Mouse (Mus musculus) skeletal muscle tissue, postnatal 0 days (tissue): ENCODE data around the gene Nipal1. TPM values are rescaled to one million over a fixed set of nuclear protein-coding genes. Genes with fewer than 3 reads are reported as not detected.

Experiments
- polyA plus RNA-seq: library from polyadenylated mRNA; unstranded; fragments of >200 nt; fragmentation: Nextera tagmentation; extraction: Ambion mirVana; gene quantifications from 2 replicates; pipeline ENCODE4 v1.2.1, GENCODE M21; 2015

Nipal1 gene
- polyA plus RNA-seq = 0.64 and 2.2 TPM in 2 replicates

DNA sequence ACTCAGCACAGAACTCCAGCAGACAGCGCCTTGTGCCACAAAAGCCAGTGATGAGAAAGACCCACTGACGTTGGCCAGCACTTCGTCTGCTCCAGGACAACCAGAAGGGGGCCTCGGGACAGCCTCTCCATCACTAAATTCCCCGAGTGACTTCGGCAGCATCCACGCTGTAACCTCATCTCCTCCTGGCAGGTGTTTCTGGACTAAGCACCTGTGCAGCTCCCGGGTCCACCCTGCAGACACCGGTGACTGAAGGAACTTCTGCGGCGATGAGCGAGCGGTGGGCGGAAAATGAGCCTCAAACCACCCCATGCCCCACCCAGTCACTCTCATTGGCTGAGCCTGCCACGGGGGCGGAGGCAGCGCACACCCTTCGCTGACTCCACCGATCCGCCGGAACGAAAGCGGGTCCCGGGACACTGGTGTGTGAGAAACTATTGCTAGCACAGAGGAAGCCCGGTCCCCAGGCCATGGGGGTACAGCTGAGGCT, at the start of gene Nipal1:
TSS of gene Nipal1 (plus strand) at position 378 of the 490 bp plus-strand sequence.

DNA sequence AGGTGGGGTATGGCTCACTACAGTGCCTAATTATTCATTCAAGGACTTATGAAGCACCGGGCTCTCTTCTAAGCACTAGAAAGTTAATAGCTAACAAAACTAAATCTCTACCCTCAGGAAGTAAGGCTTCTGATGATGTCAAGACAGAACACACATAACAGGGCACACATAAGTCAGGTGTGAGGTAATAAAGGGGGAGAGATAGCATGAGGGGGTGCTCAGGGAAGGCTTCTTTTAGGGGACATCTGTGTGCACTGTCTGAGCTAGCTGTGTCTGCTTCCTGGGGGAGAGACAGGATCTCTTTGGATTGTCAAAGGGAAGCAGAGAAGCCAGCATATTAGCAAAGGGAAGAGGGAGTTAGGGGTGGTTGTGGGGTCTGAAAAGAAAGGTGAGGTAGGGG, 3.4 kb upstream of the Nipal1 start, which contains the start of gene Cnga1:
TSS of gene Cnga1 (minus strand) at position 101 of the 400 bp plus-strand sequence.

Other genes starting within 250 kb of the Nipal1 start
- 0.26 and 0.31 TPM in 2 replicates for gene Corin, start 143.3 kb upstream of the Nipal1 start, polyA plus RNA-seq
- gene Nfxl1, start 88.1 kb upstream of the Nipal1 start, polyA plus RNA-seq = 6.3 and 6.4 TPM in 2 replicates
- 0.09 TPM in 1 of 2 replicates, not detected in the other for gene Zar1, start 66.5 kb upstream of the Nipal1 start, polyA plus RNA-seq
- gene Gm5868, start 60.2 kb upstream of the Nipal1 start, polyA plus RNA-seq = 0.12 TPM in 1 of 2 replicates, not detected in the other
- not detected in 2 replicates for gene Cnga1, start 3.5 kb upstream of the Nipal1 start, polyA plus RNA-seq
- gene Txk, start 105.0 kb downstream of the Nipal1 start, polyA plus RNA-seq = 0.05 TPM in 1 of 2 replicates, not detected in the other
- 3.6 and 3.9 TPM in 2 replicates for gene Tec, start 220.7 kb downstream of the Nipal1 start, polyA plus RNA-seq